7 mouse cellular contexts compared by ENCODE assay signal in the genomic region with DNA sequence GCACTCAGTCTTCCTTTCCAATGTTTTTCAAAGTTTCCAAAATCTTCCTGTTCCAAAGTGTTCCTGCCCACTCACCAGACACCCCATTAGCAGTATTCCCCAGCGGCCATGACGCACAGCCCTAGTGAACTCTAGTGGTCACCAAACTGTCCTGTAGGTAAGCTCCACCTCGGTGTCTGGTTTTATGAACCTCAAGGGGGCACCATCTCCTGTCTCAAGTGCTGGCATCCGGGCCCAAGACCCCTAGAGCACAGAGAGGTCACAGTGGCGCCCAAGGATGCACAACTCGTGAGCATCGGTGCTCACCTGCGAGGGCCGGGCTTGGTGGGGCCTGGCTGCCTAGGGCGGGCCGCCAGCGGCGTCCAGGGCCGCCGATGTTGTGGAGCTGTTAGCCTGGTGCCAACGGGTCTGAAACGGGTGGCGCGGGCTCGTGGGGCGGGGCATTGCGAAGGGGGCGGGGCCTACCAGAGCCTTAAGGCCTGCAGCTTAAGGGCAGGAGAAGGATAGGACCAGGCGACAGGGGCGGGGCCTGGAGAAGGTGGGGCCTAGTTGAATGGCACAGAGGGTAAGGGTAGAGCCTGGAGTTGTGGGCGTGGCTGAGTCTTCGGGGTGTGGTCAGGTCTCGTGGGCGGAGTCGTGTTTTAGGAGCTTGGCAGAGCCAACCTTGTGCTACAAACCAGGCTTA. TPM values are rescaled to one million over a fixed set of nuclear protein-coding genes. Genes with fewer than 3 reads are reported as not detected.
A peak's percentile ranks its signal among the peaks of the same experiment; 100 is the strongest.
DNase-seq lines count a peak whose midpoint lies in the region; ATAC-seq and TF ChIP-seq lines count a peak whose summit lies in the region.

A gene (minus strand): TSS at position 415 of the 685 bp plus-strand sequence.

- WGBS in forebrain, embryonic 12.5 days: under 1% methylated on average over 30 of the region's 30 CpGs
- WGBS in limb, embryonic 13.5 days: 2% methylated on average over 30 of the region's 30 CpGs
- 2% methylated on average over 30 of the region's 30 CpGs for WGBS in midbrain, embryonic 14.5 days

- peak; percentile 86 for ATAC-seq in G1E (ENCODE audit: extremely low read depth, insufficient number of reproducible peaks, low FRiP score, poor library complexity, severe bottlenecking)
- peak; percentile 62 for ATAC-seq in forebrain, embryonic 12.5 days (ENCODE audit: low FRiP score)
- peak; percentile 86 for ATAC-seq in hematopoietic stem cell, adult 5-6 weeks (replicated peaks in 1 of 2; ENCODE audit: insufficient read depth in 1 of 2, low FRiP score in 2 of 2, low TSS enrichment in 1 of 2, low read depth in 1 of 2, poor library complexity in 2 of 2, severe bottlenecking in 2 of 2)
- peak; percentile 60; the same call in 1 of the 2 replicates for ATAC-seq in limb, embryonic 13.5 days (ENCODE audit: low FRiP score, low read depth)
- ATAC-seq in midbrain, embryonic 14.5 days (ENCODE audit: low FRiP score, low TSS enrichment): peak; percentile 59; the same call in 1 of the 2 replicates

- H3K4me2 ChIP-seq in forebrain, embryonic 12.5 days: peak within 1 kb of the TSS; percentile 43
- H3K4me2 ChIP-seq in limb, embryonic 13.5 days (replicated peaks): peak within 1 kb of the TSS; percentile 50
- peak within 1 kb of the TSS; percentile 22; the same call in 1 of the 2 replicates for H3K4me2 ChIP-seq in midbrain, embryonic 14.5 days (ENCODE audit: low read length)

- peaks cover 38% of the 10 kb centered on the region for H3K36me3 ChIP-seq in G1E (replicated peaks)
- peaks cover 33% of the 10 kb centered on the region for H3K36me3 ChIP-seq in forebrain, embryonic 12.5 days (replicated peaks)
- H3K36me3 ChIP-seq in limb, embryonic 13.5 days: peaks cover 29% of the 10 kb centered on the region
- H3K36me3 ChIP-seq in midbrain, embryonic 14.5 days (ENCODE audit: control insufficient read depth, insufficient read depth, low read length): peaks cover 32% of the 10 kb centered on the region

- no peak within 1 kb of the TSS for H3K9ac ChIP-seq in forebrain, embryonic 12.5 days
- 0 out of 2 replicates have a peak within 1 kb of the TSS, but pooled peaks have one; percentile 39 for H3K9ac ChIP-seq in limb, embryonic 13.5 days
- no peak within 1 kb of the TSS for H3K9ac ChIP-seq in midbrain, embryonic 14.5 days (replicated peaks; ENCODE audit: low read length)

- no peak for TF ChIP-seq CTCF in G1E (IDR thresholded peaks at IDR 0.05; ENCODE audit: low read depth, low read length)

- no peaks in the 10 kb centered on the region for H3K9me3 ChIP-seq in G1E (replicated peaks)
- H3K9me3 ChIP-seq in forebrain, embryonic 12.5 days: no peaks in the 10 kb centered on the region
- no peaks in the 10 kb centered on the region for H3K9me3 ChIP-seq in limb, embryonic 13.5 days
- H3K9me3 ChIP-seq in midbrain, embryonic 14.5 days (ENCODE audit: control insufficient read depth, low read length): no peaks in the 10 kb centered on the region

- H3K27ac ChIP-seq in forebrain, embryonic 12.5 days: no peak within 1 kb of the TSS
- no peak within 1 kb of the TSS for H3K27ac ChIP-seq in limb, embryonic 13.5 days
- no peak within 1 kb of the TSS for H3K27ac ChIP-seq in midbrain, embryonic 14.5 days (replicated peaks; ENCODE audit: low read depth, low read length)

- peak within 1 kb of the TSS; percentile 55; the same call in 1 of the 2 replicates for H3K4me3 ChIP-seq in G1E (ENCODE audit: low read depth, low read length)
- peak within 1 kb of the TSS; percentile 17; the same call in 1 of the 2 replicates for H3K4me3 ChIP-seq in forebrain, embryonic 12.5 days (replicated peaks)
- peak within 1 kb of the TSS; percentile 14 for H3K4me3 ChIP-seq in limb, embryonic 13.5 days
- H3K4me3 ChIP-seq in midbrain, embryonic 14.5 days (replicated peaks; ENCODE audit: low read depth, low read length): no peak within 1 kb of the TSS

- peaks cover 59% of the 10 kb centered on the region for H3K4me1 ChIP-seq in G1E (ENCODE audit: insufficient read depth, low read depth, low read length)
- peaks cover 6% of the 10 kb centered on the region for H3K4me1 ChIP-seq in forebrain, embryonic 12.5 days
- peaks cover 13% of the 10 kb centered on the region for H3K4me1 ChIP-seq in limb, embryonic 13.5 days
- H3K4me1 ChIP-seq in midbrain, embryonic 14.5 days (ENCODE audit: control insufficient read depth, insufficient read depth, low read length): no peaks in the 10 kb centered on the region

- DNase-seq in G1E (ENCODE audit: low spot score): peak; percentile 75
- peak; percentile 97 for DNase-seq in adrenal gland, postnatal 14 days
- peak; percentile 42 for DNase-seq in midbrain, embryonic 14.5 days
- DNase-seq in spleen, postnatal 36 days (ENCODE audit: low spot score in 2 of 2): peak; percentile 93 to 96

- H3K27me3 ChIP-seq in G1E (ENCODE audit: insufficient read depth, low read length): peaks cover 33% of the 10 kb centered on the region
- H3K27me3 ChIP-seq in forebrain, embryonic 12.5 days: peaks cover 49% of the 10 kb centered on the region
- peaks cover 55% of the 10 kb centered on the region for H3K27me3 ChIP-seq in limb, embryonic 13.5 days
- H3K27me3 ChIP-seq in midbrain, embryonic 14.5 days (ENCODE audit: control insufficient read depth, insufficient read depth, low read length): peaks cover 7% of the 10 kb centered on the region; the same call in 1 of the 2 replicates

RNA-seq across cellular contexts. Expression of the gene that starts here (rescaled TPM):
- total RNA-seq in G1E (2014; fragmentation: Nextera tagmentation) (not detected in 2 replicates), G1E (2017) (0.05 and 0.06 TPM in 2 replicates)
- polyA plus RNA-seq in G1E (2012): 0.02 TPM in 1 of 2 replicates, not detected in the other
- total RNA-seq in adrenal gland, postnatal 14 days (2021): 0.19 TPM in 2 replicates
- 0.46 and 0.64 TPM in 2 replicates for polyA plus RNA-seq in forebrain, embryonic 12.5 days (2016; fragmentation: Nextera tagmentation; extraction: Ambion mirVana)
- total RNA-seq in hematopoietic stem cell, adult 5-6 weeks (2017): not detected in 2 replicates
- polyA plus RNA-seq in limb, embryonic 13.5 days (2015; fragmentation: Nextera tagmentation; extraction: Ambion mirVana): 0.29 and 0.33 TPM in 2 replicates
- polyA plus RNA-seq in midbrain, embryonic 14.5 days (2014; fragmentation: Nextera tagmentation; extraction: Ambion mirVana): 0.76 and 0.78 TPM in 2 replicates

Comparison
In these comparisons a context has a peak if more than half of its experiments do, and no peak if none do; other contexts are left out.
1. Peak in DNase-seq, ATAC-seq and H3K4me3 ChIP-seq in G1E; RNA of the gene not detected or under 1 TPM.
2. Peak in DNase-seq in adrenal gland, postnatal 14 days; RNA of the gene not detected or under 1 TPM.
3. Peak in ATAC-seq, H3K4me3 ChIP-seq and H3K4me2 ChIP-seq in forebrain, embryonic 12.5 days; RNA of the gene not detected or under 1 TPM.
4. Peak in ATAC-seq in hematopoietic stem cell, adult 5-6 weeks; RNA of the gene not detected or under 1 TPM.
5. Peak in ATAC-seq, H3K4me3 ChIP-seq, H3K9ac ChIP-seq and H3K4me2 ChIP-seq in limb, embryonic 13.5 days; RNA of the gene not detected or under 1 TPM.
6. Peak in DNase-seq, ATAC-seq and H3K4me2 ChIP-seq in midbrain, embryonic 14.5 days; RNA of the gene not detected or under 1 TPM.
7. DNase-seq: peak in every context shown above with its lines; median percentile 97 in adrenal gland, postnatal 14 days; 94 in spleen, postnatal 36 days; 75 in G1E; 42 in midbrain, embryonic 14.5 days.